Mouse (Mus musculus): ENCODE data around the gene C8a. TPM values are rescaled to one million over a fixed set of nuclear protein-coding genes. Genes with fewer than 3 reads are reported as not detected.

The C8a gene
- polyA plus RNA-seq, 2 experiments: 10.3 to 12.4 TPM

DNA sequence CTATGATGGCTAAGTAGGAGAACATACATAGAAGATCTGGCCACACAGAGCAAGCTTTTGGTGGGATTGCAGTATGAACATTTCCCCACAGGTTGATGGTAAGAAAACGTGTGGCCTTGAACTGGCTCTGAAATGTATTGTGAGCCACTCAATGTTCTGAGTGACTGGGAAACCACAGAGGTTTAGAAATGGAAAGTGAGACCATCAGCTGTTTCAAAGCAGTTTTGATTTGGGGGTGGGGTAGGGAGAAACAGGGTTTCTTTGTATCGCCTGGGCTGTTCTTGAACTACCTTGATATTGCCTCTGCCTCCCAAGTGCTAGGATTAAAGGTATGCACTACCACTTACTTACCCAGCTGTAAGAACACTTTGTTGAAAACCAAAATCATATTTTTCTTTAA lies 21.0 kb downstream of the C8a start:
- H3K9me3 ChIP-seq (ENCODE audit: control insufficient read depth, low read length): no peaks in the 10 kb centered on the region
- H3K4me1 ChIP-seq (replicated peaks; ENCODE audit: control insufficient read depth in 2 of 2, insufficient read depth in 2 of 2, low read length in 1 of 2): no peaks in the 10 kb centered on the region
- H3K27me3 ChIP-seq (ENCODE audit: control insufficient read depth, insufficient read depth, low read length): no peaks in the 10 kb centered on the region
- no peak overlapping the region for H3K9ac ChIP-seq (replicated peaks)
- H3K4me3 ChIP-seq (ENCODE audit: insufficient read depth in 1 of 2, low read depth in 2 of 2, low read length in 2 of 2): no peak overlapping the region
- H3K27ac ChIP-seq: no peak overlapping the region
- no peak for TF ChIP-seq EP300 (IDR thresholded peaks at IDR 0.05; ENCODE audit: low read depth)
- TF ChIP-seq CTCF (IDR thresholded peaks at IDR 0.05; ENCODE audit: low read depth): no peak
- ATAC-seq (ENCODE audit: insufficient read depth) (no peak), DNase-seq (ENCODE audit: low read depth in 3 of 3, low spot score in 3 of 3) (no peak)
- H3K36me3 ChIP-seq (replicated peaks; ENCODE audit: control insufficient read depth, insufficient read depth, low read depth): no peaks in the 10 kb centered on the region
- no peak overlapping the region for H3K4me2 ChIP-seq (ENCODE audit: low read depth)
- 60% methylated on average over 2 of the region's 2 CpGs for WGBS (ENCODE audit: insufficient replicate concordance)

DNA sequence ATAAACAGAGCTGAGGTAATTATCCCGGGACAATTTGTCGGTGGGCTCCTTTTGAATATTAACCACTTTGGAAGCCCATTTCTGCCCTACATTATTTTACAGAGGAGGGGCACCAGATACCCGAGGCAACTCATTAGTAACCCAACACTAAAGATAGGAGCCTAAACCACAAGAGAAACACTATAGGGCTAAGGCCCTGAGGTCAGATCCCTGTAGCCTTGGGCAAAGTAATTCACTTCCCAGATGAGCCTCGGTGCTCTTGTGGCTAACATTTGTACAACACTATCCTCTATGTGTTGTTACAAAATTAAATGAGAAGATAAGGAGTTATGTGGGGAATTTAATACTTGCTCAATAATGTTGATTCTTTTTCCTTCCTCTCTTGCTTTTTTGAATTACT lies 32.7 kb downstream of the C8a start:
- Histone ChIP-seq H3K4me2 (ENCODE audit: low read depth) (no peak overlapping the region), H3K9ac (replicated peaks) (no peak overlapping the region), H3K27me3 (ENCODE audit: control insufficient read depth, insufficient read depth, low read length) (no peaks in the 10 kb centered on the region), H3K27ac (no peak overlapping the region), H3K9me3 (ENCODE audit: control insufficient read depth, low read length) (no peaks in the 10 kb centered on the region), H3K4me1 (replicated peaks; ENCODE audit: control insufficient read depth in 2 of 2, insufficient read depth in 2 of 2, low read length in 1 of 2) (no peaks in the 10 kb centered on the region), H3K4me3 (ENCODE audit: insufficient read depth in 1 of 2, low read depth in 2 of 2, low read length in 2 of 2) (no peak overlapping the region), H3K36me3 (replicated peaks; ENCODE audit: control insufficient read depth, insufficient read depth, low read depth) (no peaks in the 10 kb centered on the region)
- no peak for ATAC-seq (ENCODE audit: insufficient read depth)
- DNase-seq (ENCODE audit: low read depth in 3 of 3, low spot score in 3 of 3): no peak
- 59% methylated on average over 4 of the region's 4 CpGs for WGBS (ENCODE audit: insufficient replicate concordance)
- TF ChIP-seq EP300 (IDR thresholded peaks at IDR 0.05; ENCODE audit: low read depth) (no peak), CTCF (IDR thresholded peaks at IDR 0.05; ENCODE audit: low read depth) (no peak)

DNA sequence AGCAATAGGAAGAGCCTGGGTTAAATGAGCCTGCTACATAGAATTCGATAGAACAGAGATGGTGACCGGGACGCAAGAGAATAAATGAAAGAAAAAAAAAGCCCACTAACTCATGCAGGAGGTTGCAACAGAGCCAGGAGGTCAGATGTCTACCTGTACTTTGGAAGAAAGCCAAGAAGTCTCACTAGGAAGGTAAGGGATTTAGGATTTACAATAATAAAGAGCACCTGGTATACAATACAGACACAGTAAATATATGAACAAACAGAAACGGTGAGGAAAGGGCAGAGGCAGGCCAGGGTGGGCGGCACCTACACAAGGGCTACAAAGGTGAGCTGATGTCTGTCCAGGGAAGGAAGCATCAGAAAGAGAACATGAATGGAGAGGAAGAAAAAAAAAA lies 34.0 kb downstream of the C8a start:
- TF ChIP-seq CTCF (IDR thresholded peaks at IDR 0.05; ENCODE audit: low read depth) (no peak), EP300 (IDR thresholded peaks at IDR 0.05; ENCODE audit: low read depth) (no peak)
- DNase-seq (ENCODE audit: low read depth in 3 of 3, low spot score in 3 of 3): no peak
- Histone ChIP-seq H3K27ac (no peak overlapping the region), H3K4me3 (ENCODE audit: insufficient read depth in 1 of 2, low read depth in 2 of 2, low read length in 2 of 2) (no peak overlapping the region), H3K27me3 (ENCODE audit: control insufficient read depth, insufficient read depth, low read length) (no peaks in the 10 kb centered on the region), H3K9me3 (ENCODE audit: control insufficient read depth, low read length) (no peaks in the 10 kb centered on the region), H3K4me2 (ENCODE audit: low read depth) (no peak overlapping the region), H3K4me1 (replicated peaks; ENCODE audit: control insufficient read depth in 2 of 2, insufficient read depth in 2 of 2, low read length in 1 of 2) (no peaks in the 10 kb centered on the region), H3K36me3 (replicated peaks; ENCODE audit: control insufficient read depth, insufficient read depth, low read depth) (no peaks in the 10 kb centered on the region), H3K9ac (replicated peaks) (no peak overlapping the region)
- WGBS (ENCODE audit: insufficient replicate concordance): 71% methylated on average over 5 of the region's 5 CpGs
- no peak for ATAC-seq (ENCODE audit: insufficient read depth)

DNA sequence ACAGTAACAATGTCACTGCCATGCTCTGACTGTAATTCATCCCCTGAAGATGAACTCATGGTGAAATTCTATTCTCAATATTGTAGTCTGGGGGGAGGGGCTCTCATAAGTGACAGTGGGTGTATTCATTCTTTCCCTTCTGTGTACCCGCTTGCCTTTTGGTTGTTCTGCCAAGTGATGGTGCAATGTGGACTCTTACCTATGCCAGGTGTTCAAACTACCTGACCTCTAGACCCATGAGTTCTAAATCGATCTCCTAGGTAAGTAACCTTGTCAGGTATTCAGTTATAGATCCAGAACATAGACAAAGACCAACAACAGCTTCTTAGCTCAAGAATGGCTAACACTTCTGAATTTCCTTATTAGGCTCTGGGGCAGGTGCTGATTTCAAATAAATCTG lies 37.9 kb downstream of the C8a start:
- 50% methylated on average over 2 of the region's 2 CpGs for WGBS (ENCODE audit: insufficient replicate concordance)
- Histone ChIP-seq H3K4me1 (replicated peaks; ENCODE audit: control insufficient read depth in 2 of 2, insufficient read depth in 2 of 2, low read length in 1 of 2) (no peaks in the 10 kb centered on the region), H3K9me3 (ENCODE audit: control insufficient read depth, low read length) (no peaks in the 10 kb centered on the region), H3K4me2 (ENCODE audit: low read depth) (no peak overlapping the region), H3K27ac (no peak overlapping the region), H3K27me3 (ENCODE audit: control insufficient read depth, insufficient read depth, low read length) (no peaks in the 10 kb centered on the region), H3K9ac (replicated peaks) (no peak overlapping the region), H3K36me3 (replicated peaks; ENCODE audit: control insufficient read depth, insufficient read depth, low read depth) (no peaks in the 10 kb centered on the region), H3K4me3 (ENCODE audit: insufficient read depth in 1 of 2, low read depth in 2 of 2, low read length in 2 of 2) (no peak overlapping the region)
- ATAC-seq (ENCODE audit: insufficient read depth): no peak
- DNase-seq (ENCODE audit: low read depth in 3 of 3, low spot score in 3 of 3): no peak
- TF ChIP-seq CTCF (IDR thresholded peaks at IDR 0.05; ENCODE audit: low read depth): no peak
- TF ChIP-seq EP300 (IDR thresholded peaks at IDR 0.05; ENCODE audit: low read depth): no peak

DNA sequence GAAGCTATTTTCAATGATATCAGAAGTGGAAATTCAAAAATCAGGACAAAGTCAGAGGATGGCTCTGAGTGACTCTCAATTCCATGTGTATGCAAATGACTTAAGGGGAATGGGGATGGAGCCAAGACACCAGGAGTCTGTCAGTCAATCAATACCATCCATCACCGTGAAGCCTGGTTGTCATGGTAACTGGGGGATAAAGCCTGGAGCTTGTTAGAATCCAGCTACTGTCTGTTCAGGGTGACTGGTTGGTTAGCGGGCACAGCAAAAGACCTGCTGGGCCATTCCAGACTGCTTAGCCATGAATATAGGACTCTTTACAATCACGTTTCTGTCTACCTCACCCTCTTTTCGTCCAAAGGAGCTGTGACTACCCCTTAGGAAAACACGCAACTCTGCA lies 41.1 kb downstream of the C8a start:
- DNase-seq (ENCODE audit: low read depth in 3 of 3, low spot score in 3 of 3) (no peak), ATAC-seq (ENCODE audit: insufficient read depth) (no peak)
- Histone ChIP-seq H3K9ac (replicated peaks) (no peak overlapping the region), H3K27ac (no peak overlapping the region), H3K36me3 (replicated peaks; ENCODE audit: control insufficient read depth, insufficient read depth, low read depth) (no peaks in the 10 kb centered on the region), H3K9me3 (ENCODE audit: control insufficient read depth, low read length) (no peaks in the 10 kb centered on the region), H3K4me1 (replicated peaks; ENCODE audit: control insufficient read depth in 2 of 2, insufficient read depth in 2 of 2, low read length in 1 of 2) (no peaks in the 10 kb centered on the region), H3K27me3 (ENCODE audit: control insufficient read depth, insufficient read depth, low read length) (no peaks in the 10 kb centered on the region), H3K4me2 (ENCODE audit: low read depth) (no peak overlapping the region), H3K4me3 (ENCODE audit: insufficient read depth in 1 of 2, low read depth in 2 of 2, low read length in 2 of 2) (no peak overlapping the region)
- WGBS (ENCODE audit: insufficient replicate concordance): 50% methylated on average over 5 of the region's 5 CpGs
- no peak for TF ChIP-seq EP300 (IDR thresholded peaks at IDR 0.05; ENCODE audit: low read depth)
- no peak for TF ChIP-seq CTCF (IDR thresholded peaks at IDR 0.05; ENCODE audit: low read depth)
